Comparison of ENCODE assay signal across 16 mouse cellular contexts in genomic region chr6:29770672-29771321, GRCm38 (mm10).
"Had no signal": no experiment of that assay in that cellular context is flagged by ENCODE, and none has a peak within 500 bp of the region (broad histone marks: within the 10 kb centered on the region; RNA-seq: fewer than 3 reads in every experiment).

No protein-coding gene starts in this region.

- H3K9ac ChIP-seq: limb, embryonic 12.5 days; liver, embryonic 14.5 days; neural tube, embryonic 15.5 days had no signal

- H3K27ac ChIP-seq: limb, embryonic 12.5 days; liver, embryonic 14.5 days; midbrain, embryonic 10.5 days; neural tube, embryonic 15.5 days; stomach, postnatal 0 days had no signal

- H3K27me3 ChIP-seq: limb, embryonic 12.5 days; neural tube, embryonic 15.5 days had no signal

- ATAC-seq: lung, postnatal 0 days had no signal

- H3K9me3 ChIP-seq: limb, embryonic 12.5 days; midbrain, embryonic 10.5 days; neural tube, embryonic 15.5 days had no signal

- DNase-seq: kidney, adult 11 months; kidney, postnatal 14 days; layer of hippocampus, adult 9-11 months; layer of hippocampus, postnatal 36 days; lung, adult 2 months; lung, postnatal 36 days; right cerebral cortex, adult 18-20 months; right cerebral cortex, postnatal 25 days; thymus, postnatal 4 days had no signal

- H3K36me3 ChIP-seq: limb, embryonic 12.5 days; neural tube, embryonic 15.5 days had no signal

- H3K4me3 ChIP-seq: limb, embryonic 12.5 days; myocyte; neural tube, embryonic 15.5 days had no signal
